Mouse (Mus musculus): ENCODE data around the gene Bbs7. TPM values are rescaled to one million over a fixed set of nuclear protein-coding genes. Genes with fewer than 3 reads are reported as not detected.

Bbs7 gene
- total RNA-seq, 2 experiments from 2014 or later, result 7.9 to 10.7 TPM

DNA sequence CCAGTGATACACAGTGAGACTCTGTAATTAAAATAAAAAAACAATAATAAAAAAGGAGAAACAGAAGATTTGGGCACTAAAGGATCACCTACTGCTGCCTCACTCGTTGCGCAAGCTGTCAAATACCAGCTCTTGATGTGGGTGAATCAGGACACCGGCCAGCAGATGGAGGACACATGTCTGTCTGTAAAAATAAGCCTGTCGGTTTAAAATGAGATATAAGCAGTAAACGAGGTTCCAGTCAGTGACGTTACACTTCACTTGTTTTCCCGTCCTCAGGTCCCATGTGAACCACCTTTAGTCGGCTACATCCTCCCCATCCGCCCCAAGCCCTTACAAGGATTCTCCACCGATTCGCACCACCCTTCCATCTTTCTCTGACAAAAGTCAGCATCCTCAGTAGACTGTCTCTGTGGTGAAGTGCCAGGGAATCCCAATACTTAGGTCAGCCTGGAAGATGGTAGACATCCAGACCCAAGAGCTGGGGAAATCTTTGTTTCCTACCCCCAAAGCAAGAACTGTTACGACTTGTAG, 61.4 kb downstream of the Bbs7 start:
- DNase-seq, result peak; percentile 24 to 37

DNA sequence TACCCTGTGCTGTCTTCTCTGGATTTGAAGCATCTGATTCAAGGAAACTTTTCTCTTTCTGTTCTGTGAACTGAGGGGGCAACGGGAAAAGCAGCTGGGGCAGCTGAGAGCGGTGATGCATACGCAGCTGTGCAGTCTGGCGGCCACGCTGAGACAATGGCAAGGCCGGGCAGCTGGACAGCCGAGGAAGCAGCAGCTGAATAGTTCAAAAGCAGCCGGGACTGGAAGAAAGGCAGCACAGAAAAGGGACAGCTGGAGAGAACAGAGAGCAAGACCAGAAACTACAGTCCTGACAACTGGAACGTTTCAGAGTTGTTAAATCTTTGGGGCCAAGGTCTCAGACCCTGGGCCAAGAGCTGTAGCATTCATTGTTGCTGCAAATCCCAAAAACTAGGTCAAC, 61.9 kb downstream of the Bbs7 start:
- peak; percentile 24 to 34 for DNase-seq

DNA sequence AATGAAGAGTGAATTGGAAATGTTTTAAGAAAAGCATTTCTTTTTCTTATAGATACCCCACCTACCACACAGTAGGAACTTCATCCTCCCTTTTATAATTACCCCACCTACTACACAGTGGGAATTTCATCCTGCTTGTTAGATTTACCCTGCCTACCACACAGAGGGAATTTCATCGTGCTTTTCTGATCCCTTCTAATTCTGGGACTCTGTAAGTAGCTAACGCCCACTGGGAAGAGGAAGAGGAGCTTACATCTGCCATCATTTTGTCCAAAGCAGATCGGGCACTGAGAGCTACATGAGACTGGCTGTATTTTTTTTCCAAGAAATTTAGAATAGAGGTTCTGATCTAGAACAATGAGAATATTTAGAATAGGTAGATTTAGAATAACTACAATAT, 68.3 kb downstream of the Bbs7 start:
- DNase-seq, result no peak

DNA sequence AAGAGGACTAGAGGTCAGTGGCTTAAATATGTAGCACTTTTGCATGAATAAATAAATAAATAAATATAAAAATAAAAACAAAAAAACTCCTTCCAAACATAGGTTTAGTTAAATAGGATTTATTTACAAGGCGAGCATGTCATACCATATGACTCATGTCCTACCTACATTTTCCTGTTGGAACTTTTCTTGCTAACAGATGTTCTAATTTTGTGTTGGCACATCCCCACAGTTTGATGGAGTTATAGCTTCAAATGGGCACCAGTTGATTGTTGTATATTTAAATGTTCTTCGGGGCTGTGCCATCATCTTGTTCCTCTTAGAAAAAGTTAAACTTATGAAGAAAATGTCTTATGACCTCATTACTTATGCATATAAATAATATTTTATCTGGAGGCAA, 71.9 kb downstream of the Bbs7 start:
- no peak for DNase-seq

DNA sequence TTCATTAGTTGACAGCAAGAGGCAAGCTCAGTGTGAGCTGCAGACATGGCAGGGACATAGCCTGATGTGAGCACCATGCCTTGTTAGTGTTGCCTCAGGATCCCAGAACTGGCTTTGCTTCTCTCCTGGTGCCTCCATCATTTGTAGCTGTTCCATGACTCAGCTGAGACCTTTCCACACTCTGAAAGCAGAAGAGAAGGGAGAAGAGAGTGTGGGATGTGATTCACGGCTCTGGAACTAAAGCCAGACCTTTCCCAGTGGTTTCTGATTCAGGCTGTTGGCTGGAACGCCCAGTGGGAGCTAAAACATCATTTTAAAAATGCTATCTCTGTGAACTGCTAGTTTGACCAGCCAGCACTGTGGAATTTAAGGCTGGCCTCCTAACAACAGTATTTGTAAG, 72.5 kb downstream of the Bbs7 start:
- peak; percentile 19 to 50 for DNase-seq

DNA sequence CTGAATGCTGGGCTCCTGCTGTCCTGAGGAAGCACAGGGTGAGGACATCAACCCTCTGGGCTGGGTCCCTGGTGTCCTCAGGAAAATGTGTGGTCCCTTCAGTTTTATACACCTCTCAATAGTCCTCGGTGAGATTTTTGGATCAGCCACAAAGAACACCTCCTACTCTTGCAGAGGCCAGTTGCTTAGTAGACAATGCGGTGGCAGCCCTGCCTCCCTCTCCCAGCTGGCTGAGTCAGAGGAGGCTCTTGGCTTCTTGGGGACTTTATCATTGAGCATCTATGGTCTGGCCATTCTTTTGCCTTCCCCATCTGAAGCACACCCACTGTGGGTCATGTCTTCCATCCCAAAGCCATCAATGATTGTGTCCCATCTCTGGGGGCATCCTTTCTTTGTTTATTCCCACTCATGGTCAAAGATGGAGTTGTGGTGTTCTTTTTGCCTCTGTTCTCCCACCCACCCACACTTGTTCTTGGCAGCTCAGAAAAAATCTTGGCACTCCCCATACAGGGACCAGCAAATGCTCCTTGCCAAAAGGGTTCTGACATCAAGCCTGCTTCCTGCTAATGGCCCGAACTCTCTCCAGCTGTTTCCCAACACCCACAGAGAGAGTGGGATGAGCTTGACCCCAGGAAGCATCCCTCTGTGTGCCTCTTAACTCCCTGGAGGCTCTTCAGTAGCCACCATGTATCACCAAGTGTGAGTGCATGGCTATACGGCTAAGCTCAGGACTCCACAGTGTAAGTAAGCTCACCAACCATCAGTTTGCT, 75.4 kb downstream of the Bbs7 start:
- no peak for DNase-seq

DNA sequence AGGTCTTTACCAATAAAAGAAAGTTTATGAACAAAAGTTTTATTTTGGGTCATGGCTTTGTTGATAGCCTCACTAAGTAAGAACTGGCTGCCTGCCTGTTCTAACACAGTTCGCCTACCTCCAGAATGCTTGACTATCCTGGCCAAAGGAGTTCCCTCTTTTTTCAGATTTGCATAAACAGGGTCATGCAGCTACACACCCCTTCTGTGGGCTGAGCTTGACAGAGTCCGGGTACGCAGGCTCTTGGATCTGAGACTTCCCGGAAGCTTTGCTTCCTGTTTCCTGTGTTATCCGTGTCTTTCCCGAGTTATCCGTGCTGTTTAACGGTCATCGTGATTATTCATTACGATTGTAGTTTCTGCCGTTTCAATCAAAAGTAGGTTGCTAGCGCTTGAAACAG, 77.2 kb downstream of the Bbs7 start:
- DNase-seq, result no peak

DNA sequence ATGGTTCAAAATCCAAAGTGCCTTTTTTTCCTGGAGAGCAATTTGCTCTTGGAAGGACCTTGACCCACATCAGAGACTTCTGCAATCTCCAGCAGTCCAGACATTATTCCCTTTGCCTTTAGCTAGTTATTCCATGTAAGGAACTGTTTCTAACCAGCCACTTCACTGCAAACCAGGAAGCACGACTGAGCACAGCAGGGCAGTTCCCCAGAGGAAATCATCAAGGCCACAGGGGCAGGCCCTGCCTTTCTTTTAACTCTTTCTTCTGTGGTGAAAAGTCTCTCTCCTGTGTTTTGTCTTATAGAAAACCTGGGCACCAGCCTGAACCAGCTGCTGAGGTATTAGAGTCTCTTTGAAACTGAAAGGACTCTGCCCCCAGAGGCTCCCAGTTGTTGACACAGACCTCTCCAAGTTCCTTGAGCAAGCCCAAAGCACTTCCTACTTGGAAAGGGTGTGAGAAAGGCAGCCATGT, 80.0 kb downstream of the Bbs7 start:
- DNase-seq, result peak in 1 of 2 experiments; percentile 5

DNA sequence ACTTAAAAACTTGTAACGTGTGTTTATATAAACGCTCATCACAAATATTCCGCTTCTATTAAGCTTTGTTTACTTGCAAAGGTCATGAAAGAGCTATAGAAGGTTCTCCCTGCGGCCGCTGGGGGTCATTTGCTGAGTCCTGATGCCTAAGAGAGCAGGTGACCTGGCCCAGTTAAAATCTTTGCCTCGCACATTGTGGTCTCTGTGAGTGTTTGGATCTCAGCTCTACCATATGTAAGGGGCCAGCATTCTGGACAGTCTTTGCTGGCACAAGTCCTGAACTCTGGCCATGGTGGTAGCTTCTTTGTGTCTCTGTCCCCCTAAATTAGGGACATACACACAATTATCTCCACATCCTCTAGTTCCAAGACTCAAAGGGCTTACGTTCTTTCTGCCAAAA, 80.5 kb downstream of the Bbs7 start:
- no peak for DNase-seq

DNA sequence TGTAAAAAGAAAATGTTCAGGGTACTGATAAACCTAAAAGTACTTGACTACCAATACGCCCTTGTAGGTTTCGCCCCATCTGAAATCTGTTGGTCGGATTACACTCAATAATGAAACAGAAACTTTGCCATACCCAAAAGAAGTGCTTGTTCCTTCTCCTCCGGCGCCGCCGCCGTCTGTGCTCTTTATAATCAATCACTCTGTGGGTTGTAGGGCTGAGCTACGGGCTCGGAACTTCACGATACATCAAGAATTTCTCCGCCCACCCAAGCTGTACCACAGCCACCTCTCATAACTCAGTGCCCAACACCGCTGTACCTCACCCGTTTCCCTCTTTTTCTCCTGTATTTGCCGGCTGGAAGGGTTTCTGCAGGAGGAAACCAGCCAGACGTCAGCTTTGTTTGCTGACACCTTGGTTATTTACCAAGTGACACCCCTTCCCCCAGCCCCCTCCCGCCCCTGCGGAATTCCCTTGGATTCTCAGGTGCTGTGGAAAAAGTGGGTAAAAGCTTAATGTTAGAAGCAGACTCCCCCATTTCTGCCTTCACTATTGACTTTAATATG, 81.2 kb downstream of the Bbs7 start:
- DNase-seq, result peak in 1 of 2 experiments; percentile 11

DNA sequence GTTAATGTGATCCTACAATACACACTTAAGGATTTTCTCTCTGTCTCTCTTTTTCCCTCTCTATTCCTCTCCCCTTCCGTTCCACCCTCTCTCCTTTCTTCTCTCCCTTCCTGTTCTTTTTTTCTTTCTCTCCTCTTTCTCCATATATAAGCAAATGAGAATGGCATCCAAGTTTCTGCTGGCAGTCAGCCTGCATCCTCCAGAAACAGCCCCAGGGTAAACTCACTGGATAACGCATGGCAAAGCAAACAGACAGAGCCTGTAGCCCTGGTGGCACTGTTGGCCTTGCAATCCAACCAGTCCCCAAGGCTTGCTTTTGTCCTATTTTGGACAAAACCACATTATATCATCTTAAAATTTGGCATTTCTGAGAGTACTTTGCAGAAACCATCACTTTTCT, 82.0 kb downstream of the Bbs7 start:
- DNase-seq, result no peak

DNA sequence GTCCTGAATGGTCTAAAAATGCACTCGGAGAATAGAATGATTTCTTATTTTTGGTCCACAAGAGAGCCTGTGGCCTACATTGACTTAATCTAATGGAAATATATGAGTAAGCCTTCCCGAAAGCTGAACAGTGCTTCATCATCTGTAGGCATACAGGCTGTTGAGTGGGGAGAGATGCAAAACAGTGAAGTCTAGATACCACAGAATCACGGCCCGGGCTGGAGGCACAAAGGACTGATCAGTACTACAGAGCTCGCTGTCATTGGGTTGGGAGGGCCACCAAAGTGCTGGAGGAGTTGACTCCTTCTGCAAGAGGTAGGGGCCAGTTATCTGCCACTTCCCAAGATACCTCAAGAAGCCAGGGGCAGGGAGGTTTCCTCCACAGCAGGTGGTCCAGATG, 82.5 kb downstream of the Bbs7 start:
- no peak for DNase-seq

DNA sequence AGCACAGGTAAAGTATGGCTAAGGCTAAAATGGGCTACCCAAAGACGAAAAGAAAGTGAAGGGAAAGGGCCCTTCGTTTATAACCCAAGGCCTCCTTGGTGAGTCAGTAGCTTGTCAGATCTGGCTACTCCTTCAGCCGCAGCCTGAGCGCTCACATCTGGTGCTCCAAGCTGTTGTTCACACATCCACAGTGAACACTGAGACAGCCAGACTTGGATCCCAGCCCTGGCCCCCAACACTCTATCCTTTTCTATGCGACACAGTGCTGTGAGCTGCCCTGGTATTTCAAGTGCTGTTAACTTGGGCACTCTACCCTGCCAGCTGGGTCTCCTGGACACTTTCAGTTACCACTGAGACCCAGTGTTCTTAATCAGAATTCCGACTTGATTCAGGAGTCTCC, 82.9 kb downstream of the Bbs7 start:
- DNase-seq, result no peak

DNA sequence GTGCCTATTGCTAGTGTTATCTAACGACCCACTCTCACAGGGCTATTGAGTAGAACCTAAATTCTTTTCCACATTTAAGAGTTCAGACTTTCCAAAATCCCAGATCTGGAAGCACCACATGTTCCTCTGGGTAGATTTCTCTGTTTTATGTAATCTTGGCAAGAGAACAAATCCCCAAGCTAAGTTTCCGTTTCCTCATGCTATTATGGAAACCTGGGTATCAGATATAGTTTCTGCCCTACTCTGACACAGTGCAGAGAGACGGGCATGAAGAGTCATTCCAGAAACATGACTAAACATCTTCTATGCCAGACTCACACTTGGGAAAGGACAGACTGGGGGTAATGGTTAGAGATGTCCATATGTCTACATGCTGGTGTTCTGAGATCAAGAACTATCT, 88.8 kb downstream of the Bbs7 start:
- no peak for DNase-seq

Other genes starting within 250 kb of the Bbs7 start
- gene Anxa5, start 137.6 kb downstream of the Bbs7 start, total RNA-seq (2021), result 100 to 1,000 TPM; 585 to 650 TPM
- gene 1810062G17Rik, start 137.5 kb downstream of the Bbs7 start, total RNA-seq (2021), result 1 to 10 TPM in 1 of 2 experiments, under 1 TPM in 1; 0.79 to 2.5 TPM
- gene Gm11549, start 91.7 kb downstream of the Bbs7 start, total RNA-seq (2021), result not detected
- gene Exosc9, start 60.9 kb downstream of the Bbs7 start, total RNA-seq (2021), result 10 to 100 TPM; 32.9 to 35.3 TPM
- 1 to 10 TPM; 7.2 to 7.3 TPM for gene Ccna2, start 41.3 kb downstream of the Bbs7 start, total RNA-seq (2021)
- gene Trpc3, start 76.7 kb upstream of the Bbs7 start, total RNA-seq (2021), result 1 to 10 TPM; 2.1 to 2.6 TPM
- gene 4932438A13Rik, start 249.6 kb upstream of the Bbs7 start, total RNA-seq (2021), result 10 to 100 TPM; 49.0 to 53.7 TPM

All from adrenal gland, postnatal 36 days (tissue).